Mouse (Mus musculus) B cell, adult 67 days (primary cell): ENCODE data around the gene Wnk1. TPM values are rescaled to one million over a fixed set of nuclear protein-coding genes. Genes with fewer than 3 reads are reported as not detected.

Experiments
- total RNA-seq, 2 experiments: library from RNA; stranded (reverse); gene quantifications; 4 replicates each; pipeline ENCODE4 v1.2.4; 2023

The Wnk1 gene
- total RNA-seq, result 100 to 1,000 TPM; 369 to 402 TPM

DNA sequence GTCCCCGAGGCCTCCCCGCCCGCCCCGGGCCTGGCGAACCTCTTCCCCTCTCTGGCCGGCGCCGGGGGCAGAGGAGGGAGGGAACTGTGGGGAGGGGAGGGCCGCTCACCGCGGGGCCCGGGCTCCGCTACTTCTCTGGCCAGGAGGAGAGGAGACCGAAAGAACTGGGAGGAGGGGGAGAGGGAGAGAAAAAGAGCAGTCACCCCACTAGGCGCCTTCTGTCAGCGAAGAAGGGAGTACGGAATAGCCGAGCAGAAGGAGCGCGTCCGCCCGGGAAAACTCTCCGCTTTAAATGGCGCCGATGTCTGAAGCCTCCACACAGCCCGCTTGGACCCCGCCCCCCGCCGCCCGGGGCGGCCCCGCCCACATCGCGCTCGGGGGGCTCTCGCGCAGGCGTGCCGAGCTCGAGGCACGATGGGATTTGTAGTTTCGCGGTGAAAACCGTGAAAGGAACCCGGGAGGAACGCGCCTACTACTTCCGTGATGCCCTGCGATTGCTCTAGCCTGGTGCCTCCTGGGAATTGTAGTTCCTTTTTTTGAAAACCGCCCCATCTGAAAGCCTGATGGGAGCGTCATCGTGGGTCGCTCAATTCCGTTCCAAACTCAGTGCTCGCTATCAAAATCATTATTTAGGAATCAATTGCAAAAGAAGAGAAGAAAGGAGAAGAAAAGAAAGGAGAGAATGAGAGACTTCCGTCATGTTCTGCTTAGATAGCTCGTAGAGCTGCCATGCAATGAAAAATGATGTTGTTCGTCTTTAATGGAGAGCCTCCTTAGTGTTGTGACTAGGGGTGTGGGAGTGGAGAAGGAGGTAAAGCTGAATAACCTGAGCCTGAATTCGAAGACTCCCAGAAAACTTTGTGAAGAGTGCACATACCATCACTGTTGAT is at the start of gene Wnk1:
Gene Wnk1, minus strand, starts transcription at position 307 of the 890 bp plus-strand sequence.

DNA sequence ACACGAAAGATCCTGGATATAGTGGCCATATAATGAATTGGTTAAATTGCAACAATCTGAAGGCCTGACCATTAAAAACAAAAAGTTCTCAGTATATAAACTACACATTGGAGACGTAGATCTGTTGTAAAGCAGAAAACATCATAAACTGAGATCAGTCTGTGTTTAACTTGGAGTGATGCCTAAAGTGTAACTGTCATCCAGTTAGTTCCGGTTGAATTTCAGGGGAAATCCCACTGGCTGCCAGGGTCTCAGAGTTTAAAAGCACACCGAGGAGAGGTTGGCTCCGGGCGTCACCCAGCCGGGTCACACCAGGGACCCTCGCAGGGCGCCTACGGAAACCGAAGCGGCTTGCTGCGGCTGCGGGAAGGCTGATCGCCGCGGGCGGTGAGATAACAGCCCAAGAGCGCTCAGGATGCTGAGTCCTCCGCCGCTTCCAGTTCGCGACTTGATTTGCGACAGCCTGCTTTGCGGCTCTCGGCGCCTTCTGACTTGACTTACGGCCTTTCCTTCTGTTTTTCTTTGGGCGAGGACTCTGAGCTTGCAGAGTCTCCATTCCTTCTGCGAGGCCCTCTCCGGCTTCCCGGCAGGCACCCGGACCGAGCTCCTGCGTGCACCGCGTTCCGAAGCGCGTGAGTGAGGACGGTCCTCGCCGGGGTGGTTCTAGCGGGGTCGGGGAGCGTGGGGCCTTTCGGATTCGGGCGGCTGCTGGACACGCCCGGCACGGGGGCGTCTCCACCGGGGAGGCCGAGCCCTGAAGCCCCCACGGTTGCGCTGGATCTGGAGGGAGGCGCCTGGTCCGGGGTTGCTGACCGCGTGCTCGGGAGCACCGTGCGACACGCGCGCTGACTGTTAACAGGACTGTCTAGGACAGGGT is 136.0 kb downstream of the Wnk1 start, which contains the start of gene Rad52:
Gene Rad52, plus strand, starts transcription at position 495 of the 877 bp plus-strand sequence.

Other genes starting within 250 kb of the Wnk1 start
- 10 to 100 TPM; 11.9 to 12.9 TPM for gene Erc1, start 190.5 kb downstream of the Wnk1 start, total RNA-seq
- 10 to 100 TPM; 25.2 to 27.3 TPM for gene Rad52, start 136.0 kb downstream of the Wnk1 start, total RNA-seq
- not detected for gene Ninj2, start 54.7 kb upstream of the Wnk1 start, total RNA-seq